Mouse (Mus musculus): ENCODE measurements at regions not wholly inside any gene's neighbourhood (a gene's known extent, or its start where the extent isn't known, plus 50 kb on each side); places are given as distances from the start of the nearest gene placed in this dataset.

DNA sequence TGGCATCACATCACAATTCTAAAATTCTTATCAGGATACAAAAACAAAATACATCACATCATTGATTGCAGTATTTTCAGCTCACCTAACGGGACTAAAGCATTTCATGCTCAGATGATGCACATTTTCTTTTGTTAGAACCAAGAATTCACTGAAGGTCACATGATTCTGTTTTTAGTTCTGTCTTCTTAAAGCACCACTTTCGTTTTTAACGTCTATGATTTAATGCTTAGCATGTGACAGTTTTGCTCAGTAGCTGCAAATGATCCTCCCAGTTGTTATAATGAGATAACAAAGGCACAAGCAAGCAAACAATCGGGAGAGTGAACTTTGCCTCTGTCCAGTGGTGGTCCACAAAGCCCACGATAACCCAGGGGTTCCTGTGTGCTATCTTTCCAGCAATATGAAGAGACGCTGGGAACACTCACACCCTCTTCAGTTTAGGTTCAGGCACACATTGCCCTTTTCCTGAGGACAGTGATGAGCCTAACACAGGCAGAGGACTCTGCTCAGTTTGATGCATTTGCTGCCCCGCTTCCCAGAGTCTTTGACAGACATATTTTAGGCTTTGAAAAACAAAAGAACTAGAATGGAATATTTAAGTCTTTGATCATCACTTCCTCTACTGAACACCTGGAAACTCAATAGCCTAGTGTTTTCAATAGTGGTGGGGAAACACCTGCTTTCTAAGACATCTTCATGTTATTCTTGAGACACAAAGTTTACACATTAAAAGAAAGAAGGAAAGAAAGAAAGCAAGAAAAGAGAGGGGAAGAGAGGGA, 53.0 kb upstream of the Fam3c start:
- no peak for TF ChIP-seq POLR2A (IDR thresholded peaks at IDR 0.05; ENCODE audit: control insufficient read depth, low read depth, low read length)
- TF ChIP-seq CTCF (IDR thresholded peaks at IDR 0.05; ENCODE audit: control insufficient read depth, insufficient read depth, insufficient replicate concordance, low read depth, low read length), result no peak

All from testis, adult 2 months (tissue).